Mouse (Mus musculus) embryonic facial prominence, embryonic 10.5 days (tissue): Measurements from ENCODE around the gene Mfsd6l. TPM values are rescaled to one million over a fixed set of nuclear protein-coding genes. Genes with fewer than 3 reads are reported as not detected.

ENCODE experiments used
- DNase-seq: peaks from one replicate; pipeline ENCODE4 v3.0.0-alpha.2; 2017; ENCODE audit warnings: low spot score
- H3K27ac ChIP-seq: fragments of 300-500 bp; sonication (generic); replicated peaks from 2 replicates; pipeline ENCODE4 v1.5.1; 2016; ENCODE audit warnings: mild to moderate bottlenecking
- H3K27me3 ChIP-seq: fragments of 300-500 bp; sonication (generic); replicated peaks from 2 replicates; pipeline ENCODE4 v1.6.1; 2016; ENCODE audit warnings: low read depth, mild to moderate bottlenecking; ENCODE audit not compliant: poor library complexity, severe bottlenecking
- H3K36me3 ChIP-seq: fragments of 300-500 bp; sonication (generic); replicated peaks from 2 replicates; pipeline ENCODE4 v1.6.1; 2016; ENCODE audit warnings: mild to moderate bottlenecking, moderate library complexity
- H3K4me1 ChIP-seq: fragments of 300-500 bp; sonication (generic); 2 replicates; pipeline ENCODE4 v1.6.1; 2016
- H3K4me3 ChIP-seq: fragments of 300-500 bp; sonication (generic); 2 replicates; pipeline ENCODE4 v1.5.1; 2016; ENCODE audit warnings: mild to moderate bottlenecking, moderate library complexity
- H3K9me3 ChIP-seq: fragments of 300-500 bp; sonication (generic); 2 replicates; pipeline ENCODE4 v1.6.1; 2016; ENCODE audit warnings: mild to moderate bottlenecking
- WGBS: fragments of 180-500 bp; shearing (Covaris S2); methylation state at CpG from one replicate; pipeline ENCODE4 v1.1.7; 2016; 5-methylcytosine and 5-hydroxymethylcytosine counted together
- polyA plus RNA-seq: library from polyadenylated mRNA; unstranded; fragments of >200 nt; fragmentation: Nextera tagmentation; extraction: Ambion mirVana; gene quantifications from 2 replicates; pipeline ENCODE4 v1.2.1, GENCODE M21; 2016

The Mfsd6l gene
- polyA plus RNA-seq, 1 experiment from 2014 or later = 0.50 TPM

- 83% methylated on average over 11 of the region's 11 CpGs for WGBS
- Histone ChIP-seq H3K27me3 (peaks cover 13% of the 10 kb centered on the region), H3K4me3 (no peak overlapping the region), H3K4me1 (peaks cover 6% of the 10 kb centered on the region), H3K27ac (no peak overlapping the region), H3K36me3 (no peaks in the 10 kb centered on the region), H3K9me3 (no peaks in the 10 kb centered on the region)
- DNase-seq = no peak
Measured at GRCm38 (mm10) chr11:68561957-68562950, 6.3 kb downstream of the Mfsd6l start.

- Histone ChIP-seq H3K36me3 (no peaks in the 10 kb centered on the region), H3K9me3 (no peaks in the 10 kb centered on the region), H3K27me3 (peaks cover 10% of the 10 kb centered on the region), H3K4me1 (peaks cover 6% of the 10 kb centered on the region), H3K27ac (no peak overlapping the region), H3K4me3 (no peak overlapping the region)
- DNase-seq = no peak
- WGBS = 83% methylated on average over 13 of the region's 13 CpGs
Measured at GRCm38 (mm10) chr11:68564356-68565031, 8.5 kb downstream of the Mfsd6l start.

GRCm38 (mm10) chr11:68565032-68565429 lies 9.0 kb downstream of the Mfsd6l start:
- Histone ChIP-seq H3K27me3 (peaks cover 10% of the 10 kb centered on the region), H3K4me1 (peaks cover 6% of the 10 kb centered on the region), H3K4me3 (no peak overlapping the region), H3K9me3 (no peaks in the 10 kb centered on the region), H3K27ac (no peak overlapping the region), H3K36me3 (no peaks in the 10 kb centered on the region)
- 85% methylated on average over 3 of the region's 3 CpGs for WGBS
- DNase-seq = no peak

GRCm38 (mm10) chr11:68566447-68567059 lies 10.6 kb downstream of the Mfsd6l start:
- Histone ChIP-seq H3K4me1 (peaks cover 6% of the 10 kb centered on the region), H3K27me3 (peaks cover 10% of the 10 kb centered on the region), H3K9me3 (no peaks in the 10 kb centered on the region), H3K36me3 (no peaks in the 10 kb centered on the region), H3K4me3 (peak overlapping the region; percentile 45), H3K27ac (no peak overlapping the region)
- WGBS = 23% methylated on average over 17 of the region's 17 CpGs
- peak; percentile 81 for DNase-seq

GRCm38 (mm10) chr11:68570861-68571260 lies 14.9 kb downstream of the Mfsd6l start:
- DNase-seq = no peak
- 92% methylated on average over 5 of the region's 5 CpGs for WGBS
- Histone ChIP-seq H3K4me3 (no peak overlapping the region), H3K9me3 (no peaks in the 10 kb centered on the region), H3K4me1 (peaks cover 6% of the 10 kb centered on the region), H3K27ac (no peak overlapping the region), H3K27me3 (peaks cover 10% of the 10 kb centered on the region), H3K36me3 (no peaks in the 10 kb centered on the region)

GRCm38 (mm10) chr11:68577076-68577475 lies 21.1 kb downstream of the Mfsd6l start:
- whole genome bisulfite sequencing = 86% methylated on average over 1 of the region's 1 CpGs
- Histone ChIP-seq H3K27me3 (no peaks in the 10 kb centered on the region), H3K27ac (no peak overlapping the region), H3K4me1 (peaks cover 20% of the 10 kb centered on the region), H3K9me3 (no peaks in the 10 kb centered on the region), H3K4me3 (no peak overlapping the region), H3K36me3 (no peaks in the 10 kb centered on the region)
- no peak for DNase-seq

GRCm38 (mm10) chr11:68579462-68579881 lies 23.5 kb downstream of the Mfsd6l start:
- WGBS = 24% methylated on average over 9 of the region's 9 CpGs
- DNase-seq = peak; percentile 58

GRCm38 (mm10) chr11:68580566-68580965 lies 24.6 kb downstream of the Mfsd6l start:
- no peak overlapping the region for H3K27ac ChIP-seq
- H3K27me3 ChIP-seq = no peaks in the 10 kb centered on the region
- H3K36me3 ChIP-seq = no peaks in the 10 kb centered on the region
- no peaks in the 10 kb centered on the region for H3K9me3 ChIP-seq
- H3K4me3 ChIP-seq = no peak overlapping the region
- peak; percentile 10 for DNase-seq
- H3K4me1 ChIP-seq = peaks cover 20% of the 10 kb centered on the region
- WGBS = 37% methylated on average over 6 of the region's 6 CpGs

More at GRCm38 (mm10) chr11:68579462-68579881, 23.5 kb downstream of the Mfsd6l start:
- Histone ChIP-seq H3K27me3 (no peaks in the 10 kb centered on the region), H3K4me3 (no peak overlapping the region), H3K27ac (peak overlapping the region; percentile 59), H3K4me1 (peaks cover 20% of the 10 kb centered on the region), H3K36me3 (no peaks in the 10 kb centered on the region), H3K9me3 (no peaks in the 10 kb centered on the region)

GRCm38 (mm10) chr11:68583225-68583624 lies 27.2 kb downstream of the Mfsd6l start:
- WGBS = 92% methylated on average over 13 of the region's 13 CpGs
- H3K27ac ChIP-seq = no peak overlapping the region
- no peak for DNase-seq
- H3K4me3 ChIP-seq = no peak overlapping the region
- H3K4me1 ChIP-seq = peaks cover 30% of the 10 kb centered on the region
- H3K27me3 ChIP-seq = no peaks in the 10 kb centered on the region
- H3K9me3 ChIP-seq = no peaks in the 10 kb centered on the region
- H3K36me3 ChIP-seq = no peaks in the 10 kb centered on the region

- no peak for DNase-seq
- WGBS = 80% methylated on average over 8 of the region's 8 CpGs
- Histone ChIP-seq H3K27ac (no peak overlapping the region), H3K4me1 (peaks cover 30% of the 10 kb centered on the region), H3K4me3 (no peak overlapping the region), H3K27me3 (no peaks in the 10 kb centered on the region), H3K9me3 (no peaks in the 10 kb centered on the region), H3K36me3 (no peaks in the 10 kb centered on the region)
Measured at GRCm38 (mm10) chr11:68583906-68584480, 28.0 kb downstream of the Mfsd6l start.

GRCm38 (mm10) chr11:68585890-68586289 lies 29.9 kb downstream of the Mfsd6l start:
- Histone ChIP-seq H3K4me3 (no peak overlapping the region), H3K36me3 (no peaks in the 10 kb centered on the region), H3K27me3 (no peaks in the 10 kb centered on the region), H3K4me1 (peaks cover 30% of the 10 kb centered on the region), H3K27ac (no peak overlapping the region), H3K9me3 (no peaks in the 10 kb centered on the region)
- DNase-seq = peak; percentile 56
- WGBS = 13% methylated on average over 3 of the region's 3 CpGs

- WGBS = 71% methylated on average over 5 of the region's 5 CpGs
- H3K27ac ChIP-seq = no peak within 1 kb of the TSS
- H3K4me1 ChIP-seq = peaks cover 35% of the 10 kb centered on the region
Measured at GRCm38 (mm10) chr11:68586721-68587120, 30.7 kb downstream of the Mfsd6l start, which contains the start of gene Ccdc42. Ccdc42 (plus strand) TSS chr11:68587021.

More at GRCm38 (mm10) chr11:68586721-68587120, 30.7 kb downstream of the Mfsd6l start, which contains the start of gene Ccdc42:
- Histone ChIP-seq H3K27me3 (no peaks in the 10 kb centered on the region), H3K9me3 (no peaks in the 10 kb centered on the region), H3K36me3 (no peaks in the 10 kb centered on the region), H3K4me3 (no peak within 1 kb of the TSS)
- DNase-seq = no peak
